Mouse (Mus musculus) CD8-positive naive resting alpha-beta T cell, adult 2 months (primary cell): ENCODE data around the gene Syna.

Experiments used
- DNase-seq, 2 experiments: peaks; one replicate each; pipeline ENCODE4 v3.0.0; 2022; ENCODE audit warnings: low read depth in 2 of 2, low spot score in 2 of 2

Gene Syna

DNA sequence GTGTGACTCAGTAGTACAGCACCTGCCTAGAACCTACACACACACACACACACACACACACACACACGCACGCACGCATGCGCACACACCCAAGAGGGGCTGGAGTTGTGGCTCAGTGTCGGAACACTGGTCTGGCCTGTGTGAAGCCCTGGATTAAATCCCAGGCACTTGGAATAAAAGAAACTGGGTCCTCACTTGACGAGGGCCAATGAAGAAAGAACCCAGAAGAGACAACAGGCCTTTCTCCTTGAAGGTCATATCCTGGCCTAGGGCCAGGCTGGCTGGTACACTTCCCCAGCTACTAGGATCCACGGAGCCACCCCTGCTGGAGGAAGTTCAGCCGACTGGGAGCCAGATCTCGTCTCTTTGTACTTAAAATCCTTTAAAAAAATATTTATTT, 28.4 kb downstream of the Syna start:
- no peak for DNase-seq

- DNase-seq, result no peak
Observed at GRCm38 (mm10) chr5:134530830-134531229, 29.1 kb downstream of the Syna start.

DNA sequence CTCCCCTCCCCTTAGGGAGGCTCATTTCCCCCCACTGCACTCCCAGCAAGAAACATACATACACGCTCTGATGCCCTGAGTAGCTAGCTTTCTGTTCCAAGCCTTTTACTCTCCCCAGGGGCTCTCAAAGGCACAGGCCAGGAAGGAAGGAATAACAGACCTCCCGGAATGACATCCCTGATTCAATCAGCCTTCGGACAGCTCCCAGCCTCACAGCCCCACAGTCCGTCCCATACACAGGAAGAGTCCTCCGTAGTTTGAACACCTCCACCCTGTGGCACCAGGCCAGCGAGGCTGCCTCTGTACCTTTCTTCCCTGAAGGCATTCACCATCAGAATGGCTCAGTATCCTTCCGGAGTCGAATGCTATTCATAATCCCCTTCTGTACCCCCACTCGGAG, 31.5 kb downstream of the Syna start:
- no peak for DNase-seq

DNA sequence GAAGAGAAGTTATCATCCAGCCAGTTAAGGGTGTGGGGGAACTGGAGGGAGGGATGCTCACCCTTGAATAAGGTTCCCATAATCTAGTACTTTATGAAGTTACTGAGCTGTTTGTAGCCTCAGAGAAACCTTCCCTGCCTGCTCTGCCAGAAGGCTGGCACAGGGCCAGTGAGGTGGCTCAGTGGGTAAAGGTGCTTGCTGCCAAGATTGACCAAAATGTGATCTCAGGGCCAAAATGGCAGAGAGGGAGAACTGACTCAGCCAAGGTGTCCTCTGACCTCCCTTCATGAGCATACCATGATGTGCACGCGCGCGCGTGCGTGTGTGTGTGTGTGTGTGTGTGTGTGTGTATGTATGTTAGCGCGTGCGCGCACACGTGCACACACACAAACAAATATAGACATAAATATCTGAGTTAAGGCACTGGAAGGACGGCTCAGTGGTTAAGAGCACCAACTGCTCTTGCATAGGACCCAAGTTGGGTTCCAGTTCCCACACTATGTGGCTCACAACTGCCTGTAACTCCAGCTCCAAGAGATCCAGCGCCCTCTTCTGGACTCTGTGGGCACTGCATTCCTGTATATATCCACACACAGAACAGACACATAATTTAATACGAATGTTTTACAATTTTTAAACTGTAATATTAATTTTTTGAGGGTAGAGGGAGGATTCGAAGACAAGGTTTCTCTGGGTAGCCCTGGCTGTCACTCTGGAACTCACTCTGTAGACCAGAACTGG, 33.8 kb downstream of the Syna start:
- no peak for DNase-seq

DNA sequence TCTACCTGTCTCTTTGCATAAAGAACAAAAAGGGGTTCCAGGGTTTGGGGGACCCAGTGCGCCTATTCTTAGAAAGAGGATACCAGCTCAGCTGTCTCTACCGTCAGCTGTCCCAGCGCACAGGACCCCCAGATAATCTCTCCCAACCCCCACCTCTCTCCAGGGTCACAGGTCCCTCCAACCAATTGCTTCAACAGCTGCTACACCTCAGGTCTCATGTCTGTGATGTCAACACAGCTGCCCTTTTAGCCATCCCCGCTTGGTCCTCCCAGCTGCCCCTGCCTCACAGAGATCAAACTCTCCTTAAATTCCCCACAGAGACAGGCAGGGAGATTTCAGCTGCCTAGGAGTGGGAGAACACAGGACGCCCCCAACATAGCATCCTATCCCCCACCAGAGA, 36.2 kb downstream of the Syna start:
- no peak for DNase-seq

DNA sequence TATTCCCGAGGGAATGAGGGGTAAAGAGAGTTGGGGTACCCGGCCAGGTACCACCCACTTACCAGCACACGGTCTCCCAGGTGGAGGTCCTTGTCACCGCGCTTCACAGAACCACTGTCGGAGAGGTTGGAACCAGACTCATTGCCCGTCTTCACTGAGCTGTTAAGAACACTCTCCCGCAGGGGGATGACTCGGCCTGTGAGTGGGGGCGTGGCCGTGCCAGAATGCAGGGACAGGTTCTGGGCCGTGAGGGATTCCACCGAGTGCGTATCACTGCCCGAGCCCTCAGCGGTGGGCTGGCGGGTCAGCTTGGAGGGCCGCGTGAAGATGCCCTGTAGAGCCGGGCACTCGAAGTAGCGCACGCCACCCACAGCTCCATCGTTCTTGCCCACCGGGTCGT, 37.4 kb downstream of the Syna start:
- DNase-seq, result no peak

GRCm38 (mm10) chr5:134521806-134522205, 38.2 kb downstream of the Syna start:
- DNase-seq, result no peak

GRCm38 (mm10) chr5:134521131-134521530, 38.8 kb downstream of the Syna start:
- DNase-seq, result no peak

- no peak for DNase-seq
Observed at GRCm38 (mm10) chr5:134520120-134520519, 39.9 kb downstream of the Syna start.

GRCm38 (mm10) chr5:134519471-134519870, 40.5 kb downstream of the Syna start:
- DNase-seq, result no peak

- no peak for DNase-seq
Observed at GRCm38 (mm10) chr5:134512086-134512485, 47.9 kb downstream of the Syna start.

GRCm38 (mm10) chr5:134510266-134510665, 49.7 kb downstream of the Syna start:
- DNase-seq, result no peak

- no peak for DNase-seq
Observed at GRCm38 (mm10) chr5:134508965-134509364, 51.0 kb downstream of the Syna start.
